Mouse (Mus musculus) brain, embryonic 14.5 days (tissue): Measurements from ENCODE around the gene Retreg1.

Experiments used
- CTCF ChIP-seq: fragments of 200-500 bp; IDR thresholded peaks from 2 replicates; pipeline ENCODE4 v1.5.1; 2012; ENCODE audit warnings: inconsistent platforms, mild to moderate bottlenecking, moderate library complexity, borderline replicate concordance; ENCODE audit not compliant: insufficient read depth, insufficient read length; ENCODE audit errors: extremely low read depth
- POLR2A ChIP-seq: fragments of 200-500 bp; IDR thresholded peaks from 2 replicates; pipeline ENCODE4 v1.6.1; 2012; ENCODE audit warnings: mild to moderate bottlenecking, inconsistent platforms, borderline replicate concordance; ENCODE audit not compliant: poor library complexity, insufficient read depth, insufficient read length, severe bottlenecking; ENCODE audit errors: extremely low read depth

DNA sequence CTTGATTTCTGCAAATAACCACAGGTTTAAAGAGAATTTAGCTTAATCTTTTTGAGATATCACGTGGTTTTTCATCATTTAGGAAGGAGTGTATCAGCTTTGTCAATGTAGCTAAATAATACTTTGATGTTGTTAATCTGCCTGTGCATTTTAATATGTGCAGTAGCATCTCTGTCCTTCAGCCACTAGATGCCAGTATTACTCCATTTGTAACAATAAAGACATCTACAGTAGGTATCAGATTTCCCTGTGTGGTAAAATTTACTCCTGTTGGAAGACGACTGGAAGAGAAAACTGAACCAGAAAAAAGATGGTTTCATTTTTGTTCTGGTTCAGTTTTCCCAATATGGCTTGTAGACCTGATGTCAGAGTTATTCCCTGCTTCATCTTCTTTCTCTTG lies 152.5 kb downstream of the Retreg1 start:
- peak; percentile 15; the same call in 1 of the 2 replicates for TF ChIP-seq CTCF
- TF ChIP-seq POLR2A: no peak
